Mouse (Mus musculus) embryonic stem cell, embryonic (primary cell): ENCODE measurements around the gene Kptn.

Experiments used
- CTCF ChIA-PET, 4 experiments: fragments of 300-600 bp in 2 of 4; fragments of 350-600 bp in 2 of 4; sonication (Branson Sonifier 250); formaldehyde crosslinking; loops; one replicate each; lab custom pipeline; 2022; ENCODE audit warnings: inconsistent platforms in 2 of 4; lab: Charles Lee
- POLR2A ChIA-PET, 4 experiments: fragments of 300-600 bp in 2 of 4; fragments of 350-600 bp in 2 of 4; sonication (Branson Sonifier 250); formaldehyde crosslinking; loops; one replicate each; lab custom pipeline; 2022; ENCODE audit warnings: antibody characterized with exemption in 4 of 4, inconsistent platforms in 1 of 4; lab: Charles Lee

Gene Kptn

DNA sequence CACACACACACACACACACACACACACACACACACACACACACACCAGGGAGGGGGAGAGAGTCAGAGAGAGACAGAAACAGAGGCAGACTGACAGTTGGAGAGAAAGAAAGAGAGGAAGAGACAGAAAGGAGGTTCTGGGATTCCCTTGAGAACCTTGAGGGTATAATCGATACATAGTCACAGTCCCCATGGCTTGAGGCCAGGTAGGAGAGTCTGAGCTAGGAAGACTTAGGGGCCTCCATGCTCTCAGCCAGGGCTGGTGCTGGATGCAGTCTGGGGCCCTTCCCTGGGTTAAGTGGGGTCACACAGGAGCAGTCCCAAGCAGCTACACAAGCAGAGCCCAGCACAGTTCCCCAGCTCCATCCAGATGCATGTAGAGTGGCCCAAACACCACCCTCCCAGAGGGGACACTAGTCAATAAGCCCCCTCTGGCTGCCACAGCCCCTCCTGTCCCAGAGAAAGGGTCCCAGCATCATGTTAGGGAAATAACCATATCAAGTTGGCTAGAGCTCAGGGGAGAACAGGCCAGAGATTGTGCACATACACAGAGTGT lies 53.0 kb downstream of the Kptn start:
- POLR2A ChIA-PET, result interaction anchor here in 1 of 4 experiments (0.6 kb wide), 1 partner anchor 11 kb away, joined by 7 read pairs; no protein-coding TSS in a partner anchor
- CTCF ChIA-PET, result interaction anchor here in 1 of 4 experiments (0.7 kb wide), 1 partner anchor 75 kb away, joined by 3 read pairs; no protein-coding TSS in a partner anchor

DNA sequence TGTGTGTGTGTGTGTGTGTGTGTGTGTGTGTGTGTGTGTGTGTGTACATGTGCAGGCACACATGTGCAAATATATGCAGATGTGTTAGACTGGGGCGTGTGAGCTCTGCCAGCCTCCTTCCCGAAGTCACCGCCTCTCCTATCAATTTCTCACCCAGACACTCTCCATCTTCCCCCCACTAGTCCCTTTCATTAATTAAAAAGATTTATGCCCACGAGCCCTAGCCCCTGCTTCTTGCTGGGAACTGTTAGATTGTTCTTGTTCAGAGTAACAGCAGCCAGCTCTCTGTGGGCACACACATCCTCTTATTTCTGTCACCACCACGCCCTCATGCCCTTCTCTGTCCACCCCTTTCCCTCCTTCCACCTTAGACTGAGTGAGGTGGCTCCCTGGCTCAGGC lies 53.5 kb downstream of the Kptn start:
- POLR2A ChIA-PET, result interaction anchor here in 2 of 4 experiments (0.6 kb wide), 2 partner anchors 12 to 90 kb away, joined by 3 to 7 read pairs; no protein-coding TSS in a partner anchor
- CTCF ChIA-PET, result interaction anchor here in 1 of 4 experiments (0.6 kb wide), 1 partner anchor 385 kb away, joined by 4 read pairs; no protein-coding TSS in a partner anchor

DNA sequence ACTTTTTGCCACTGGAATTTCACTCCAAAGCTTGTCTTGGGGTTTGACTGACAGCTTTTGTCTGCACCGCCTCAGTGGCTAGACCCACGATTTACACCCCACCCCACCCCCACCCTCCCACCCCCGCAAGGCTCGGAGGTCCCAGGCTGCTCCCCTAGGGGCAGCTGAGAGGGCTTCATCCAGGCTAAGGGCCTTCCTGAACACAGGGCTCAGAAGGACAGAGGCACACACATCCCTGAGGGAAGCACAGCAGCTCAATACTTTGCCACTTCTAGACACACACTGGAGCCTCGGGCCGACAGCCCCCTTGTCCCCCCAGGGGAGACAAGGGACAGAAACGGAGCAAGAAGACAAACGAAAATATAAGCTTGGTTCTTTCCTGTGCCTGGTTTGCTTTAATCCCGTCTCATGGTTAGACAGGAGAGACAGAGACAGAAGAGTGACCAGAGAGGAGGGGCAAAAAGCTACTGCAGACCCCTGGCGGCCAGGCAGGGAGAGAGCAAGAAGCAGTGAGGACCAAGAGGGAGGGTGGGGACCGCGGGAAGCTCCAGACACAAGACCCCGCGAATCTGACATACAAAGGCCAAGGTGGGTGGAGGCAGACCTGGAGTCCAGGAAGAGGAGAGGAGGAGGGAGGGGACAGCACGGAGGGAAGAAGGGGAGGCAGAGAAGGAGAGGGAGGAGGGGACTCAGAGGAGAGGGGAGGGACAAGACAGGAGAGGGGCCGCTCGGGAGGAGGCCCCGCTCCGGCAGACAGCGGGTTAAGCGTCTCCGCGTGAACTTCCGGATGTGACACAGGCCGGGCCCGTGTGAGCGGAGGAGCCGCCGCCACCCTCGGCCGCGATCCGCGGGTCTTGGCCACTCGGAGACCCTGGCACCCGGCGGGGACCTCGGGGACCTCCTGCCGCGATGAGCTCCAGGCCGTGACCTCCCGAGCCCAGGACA lies 55.2 kb downstream of the Kptn start, which contains the start of gene Meis3:
Meis3 (plus strand) TSS at position 494 of the 945 bp plus-strand sequence.
- ChIA-PET POLR2A (interaction anchor here (0.5 to 1.5 kb wide), 23 partner anchors 9 to 889 kb away, joined by 3 to 5 read pairs (median 4); partner anchors contain the start of genes Napa (in 2 of the 4), Bicra (in 1 of the 4), Inafm1 (in 1 of the 4) and Kptn (in 1 of the 4)), CTCF (interaction anchor here (0.6 to 2.3 kb wide), 55 partner anchors 9 to 455 kb away, joined by 3 to 17 read pairs (median 4); partner anchors contain the start of genes Ehd2 (in 2 of the 4), Napa (in 2 of the 4) and Inafm1 (in 1 of the 4))

DNA sequence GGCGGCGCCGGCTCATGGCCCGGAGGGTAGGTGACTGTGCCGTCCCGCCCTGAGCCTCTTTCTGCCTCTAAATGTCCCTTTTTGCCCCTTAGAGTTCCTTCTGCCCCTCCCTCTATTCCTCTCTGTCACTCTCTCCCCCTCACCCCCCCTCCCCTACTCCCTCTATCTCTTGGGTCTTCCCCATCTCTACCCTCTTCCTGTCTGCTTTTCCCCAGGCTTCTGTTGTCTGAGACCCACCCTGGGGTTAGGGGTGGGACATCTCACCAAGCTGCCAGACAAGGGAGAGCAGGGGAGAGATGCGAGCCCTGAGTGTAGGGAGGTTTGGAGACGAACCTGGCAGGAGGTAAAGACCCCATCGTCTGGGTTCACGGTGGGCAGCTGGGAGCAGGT lies 55.8 kb downstream of the Kptn start:
- CTCF ChIA-PET, result interaction anchor here (0.6 to 2.3 kb wide), 40 partner anchors 8 to 454 kb away, joined by 3 to 16 read pairs (median 4); partner anchors contain the start of genes Ehd2 (in 2 of the 4) and Napa (in 2 of the 4)
- POLR2A ChIA-PET, result interaction anchor here (0.6 to 1.5 kb wide), 17 partner anchors 12 to 888 kb away, joined by 3 to 5 read pairs (median 4); partner anchors contain the start of genes Kptn (in 2 of the 4), Napa (in 2 of the 4), Bicra (in 1 of the 4) and Inafm1 (in 1 of the 4)
